Mouse (Mus musculus) R1 (cell line): ENCODE measurements around the gene Dusp7.

Experiments used
- DNase-seq: peaks from one replicate; pipeline ENCODE4 v3.0.0-alpha.2; 2018; ENCODE audit warnings: low read depth, low spot score

The Dusp7 gene

DNA sequence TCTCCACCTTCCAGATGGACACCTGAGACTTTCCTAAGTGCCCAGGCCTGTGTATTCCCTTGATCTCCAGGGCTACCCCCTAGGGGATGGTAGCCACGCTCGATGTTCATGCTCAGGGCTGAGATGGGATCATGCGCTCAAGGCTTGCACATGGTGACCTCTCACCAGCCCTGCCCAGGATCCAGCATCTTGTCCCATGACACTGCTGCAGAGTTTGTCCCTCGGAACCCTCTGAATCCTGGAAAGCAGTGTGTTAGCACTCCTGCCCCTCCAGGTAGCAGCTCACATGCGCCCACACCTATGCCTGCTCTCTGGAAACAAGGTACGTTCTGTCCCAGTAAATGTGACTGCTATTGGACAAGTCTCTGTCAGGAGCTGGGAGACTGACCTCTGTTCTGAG is 13.6 kb upstream of the Dusp7 start:
- no peak for DNase-seq

DNA sequence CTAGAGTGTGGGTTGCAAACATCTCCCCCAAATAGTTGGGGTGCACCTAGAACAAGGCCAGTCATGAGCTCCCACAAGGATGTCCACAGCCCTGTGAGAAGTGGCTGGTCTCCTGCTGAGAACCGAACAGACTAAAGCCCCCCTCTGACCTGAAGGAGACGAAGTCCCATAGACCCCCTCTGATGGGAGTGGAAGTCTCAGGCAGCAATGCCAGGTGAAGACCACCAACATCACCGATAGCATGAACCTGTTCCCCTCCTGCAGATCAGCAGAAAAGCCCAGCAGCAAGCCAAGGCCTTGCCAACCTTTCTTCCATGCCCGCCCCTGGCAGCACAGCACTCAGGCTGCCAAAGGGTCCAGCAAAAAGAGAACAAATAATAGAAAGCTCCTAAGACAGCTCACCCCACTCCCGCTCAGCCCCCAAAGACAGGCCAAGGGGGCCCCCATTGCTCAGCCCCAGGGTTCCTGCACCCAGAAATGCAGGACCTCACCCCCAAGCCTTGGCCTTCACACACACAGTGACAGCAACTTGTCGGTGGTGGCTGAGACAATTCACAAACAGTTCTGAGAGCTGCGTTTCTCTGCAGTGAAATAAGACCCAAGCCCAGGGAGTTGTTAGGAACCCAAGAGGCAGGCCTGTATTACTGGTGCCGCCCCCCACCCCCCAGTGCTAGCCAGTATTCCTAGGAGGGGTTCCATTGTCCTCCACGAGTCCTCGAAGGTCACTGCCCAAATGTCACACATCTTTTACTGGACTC is 13.0 kb upstream of the Dusp7 start:
- DNase-seq, result no peak

DNA sequence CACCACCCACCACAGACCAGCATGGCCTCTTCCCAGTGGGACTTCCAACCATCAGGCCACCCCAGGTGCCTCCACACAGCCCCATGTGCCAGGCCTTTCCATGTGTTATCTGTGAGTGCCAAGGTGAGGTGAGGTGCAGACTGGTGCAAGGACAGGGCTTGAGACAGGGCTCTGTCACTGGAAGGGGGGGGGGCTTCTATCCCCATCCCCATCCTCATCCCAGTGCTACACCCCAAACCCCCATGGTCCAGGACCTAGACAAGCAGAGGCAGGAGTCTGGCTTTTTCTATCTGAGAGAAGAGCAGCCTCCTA is 12.5 kb upstream of the Dusp7 start:
- no peak for DNase-seq

- no peak for DNase-seq
Observed at GRCm38 (mm10) chr9:106356323-106356844, 12.0 kb upstream of the Dusp7 start.

- DNase-seq, result no peak
Observed at GRCm38 (mm10) chr9:106357167-106357566, 11.3 kb upstream of the Dusp7 start.

DNA sequence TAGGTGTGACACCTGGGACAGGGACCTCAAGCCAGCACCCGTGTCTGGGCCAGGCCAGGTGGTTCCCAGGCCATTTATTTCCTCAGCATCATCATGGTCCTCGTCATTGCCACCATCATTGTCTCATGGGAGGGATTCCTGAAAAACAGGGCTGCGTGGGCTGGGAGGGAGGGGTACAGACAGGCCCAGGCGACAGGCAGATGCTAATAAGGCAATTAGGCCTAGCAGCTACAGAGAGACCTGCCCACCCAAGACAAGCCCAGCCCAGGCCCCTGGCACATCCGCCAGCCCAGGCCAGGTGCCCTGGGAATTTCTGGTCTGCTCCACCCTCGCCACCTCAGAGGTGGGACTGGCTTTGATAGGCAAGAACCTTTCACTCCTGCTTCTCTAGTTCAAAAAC is 9.1 kb upstream of the Dusp7 start:
- no peak for DNase-seq

DNA sequence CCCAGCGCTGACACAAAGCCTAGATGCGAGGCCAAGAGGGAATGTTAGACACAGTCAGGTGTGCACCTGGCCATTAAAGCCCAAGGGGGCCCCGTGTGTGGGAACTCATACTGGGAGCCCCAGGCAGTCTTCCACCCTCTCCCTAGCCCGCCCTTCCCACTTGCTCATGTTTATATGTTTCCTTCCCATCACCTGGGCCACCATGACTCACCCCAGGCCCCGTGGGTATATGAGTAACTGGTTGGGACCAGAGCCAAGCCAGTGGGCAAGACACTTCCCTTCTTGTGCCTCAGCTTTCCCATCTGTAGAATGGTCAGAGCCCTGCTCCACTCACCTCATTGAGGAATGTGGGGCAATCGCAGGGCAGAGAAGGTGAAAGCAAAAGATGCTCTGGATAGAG is 7.3 kb upstream of the Dusp7 start:
- DNase-seq, result no peak

GRCm38 (mm10) chr9:106365333-106365732 is 3.1 kb upstream of the Dusp7 start:
- DNase-seq, result no peak

- DNase-seq, result no peak
Observed at GRCm38 (mm10) chr9:106366188-106366587, 2.2 kb upstream of the Dusp7 start.

DNA sequence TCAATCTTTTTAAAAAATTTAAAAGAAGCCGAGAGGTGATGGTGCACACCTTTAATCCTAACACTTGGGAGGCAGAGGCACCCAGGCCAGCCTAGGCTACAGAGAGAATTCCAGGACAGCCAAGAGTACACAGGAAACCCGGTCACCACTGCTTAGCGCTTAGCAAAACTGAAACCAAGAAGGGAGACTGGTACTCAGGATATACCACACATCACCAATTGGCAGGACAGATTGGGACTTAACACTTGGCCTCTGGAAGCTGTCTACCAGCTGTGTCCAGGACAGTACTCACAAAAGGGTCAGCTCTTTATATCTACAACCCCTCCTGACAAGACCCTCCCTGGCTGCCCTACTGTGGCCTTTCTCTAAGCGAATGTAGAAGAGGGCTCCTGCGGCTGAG is 1.4 kb upstream of the Dusp7 start:
- DNase-seq, result no peak

DNA sequence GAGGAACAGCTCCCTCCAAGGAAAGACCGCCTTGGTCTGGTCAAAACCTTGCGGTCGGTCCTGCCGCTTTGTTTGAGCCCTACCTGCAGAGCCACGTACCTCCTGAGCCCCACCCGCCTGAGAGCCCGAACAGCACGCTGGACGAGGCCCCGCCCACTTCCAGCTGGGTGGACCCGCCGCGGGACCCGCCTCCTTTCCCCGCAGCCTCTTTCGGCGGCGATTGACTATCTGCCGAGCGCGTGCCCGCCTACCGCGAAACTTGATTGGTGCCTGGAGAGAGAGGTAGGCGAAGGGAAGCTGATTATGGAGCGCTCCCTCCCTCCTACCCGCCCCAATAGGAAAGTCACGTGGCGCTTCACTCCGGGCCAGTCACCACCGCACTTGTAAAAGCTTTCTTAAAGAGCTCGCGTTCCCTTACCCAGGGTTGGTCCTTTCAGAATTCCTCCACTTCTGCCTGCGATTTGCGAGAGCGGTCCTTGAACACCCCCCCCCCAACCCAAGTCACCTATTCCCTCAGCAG is 780 bp upstream of the Dusp7 start:
- DNase-seq, result peak; percentile 99

GRCm38 (mm10) chr9:106368831-106369501 is 534 bp downstream of the Dusp7 start:
- peak; percentile 69 for DNase-seq

DNA sequence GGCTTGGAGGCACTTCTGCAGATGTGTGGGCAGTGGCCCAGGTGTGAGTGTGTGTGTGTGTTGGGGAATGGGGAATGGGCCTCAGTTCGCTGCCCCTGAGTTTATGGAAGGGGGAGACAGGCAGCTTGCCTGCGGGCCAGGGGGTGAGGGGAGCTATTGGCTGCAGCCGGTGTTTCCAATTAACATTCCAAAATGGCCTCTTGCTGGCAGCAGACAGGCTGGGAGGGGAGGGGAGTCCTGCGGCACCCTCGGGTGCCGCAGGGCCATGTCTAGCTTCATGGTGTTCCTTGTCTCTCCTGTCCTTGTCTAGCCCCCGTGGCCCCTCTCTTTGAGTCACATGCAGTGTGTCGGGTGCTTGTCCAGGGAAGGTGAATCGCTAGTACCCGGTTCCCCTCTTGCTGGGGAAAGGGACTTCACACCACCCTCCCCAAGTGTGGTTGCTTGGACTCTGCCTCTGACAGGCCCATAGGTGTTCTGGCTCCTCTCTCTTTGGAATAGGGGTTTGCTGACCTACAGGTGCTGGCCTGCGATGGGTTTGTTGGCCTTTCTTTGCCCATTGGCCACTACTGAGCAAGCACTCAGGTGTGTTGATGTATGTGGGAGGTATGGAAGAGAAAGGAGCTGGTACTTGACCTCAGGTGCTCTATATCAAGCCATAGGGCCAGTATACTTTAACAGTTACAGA is 1.5 kb downstream of the Dusp7 start:
- no peak for DNase-seq

DNA sequence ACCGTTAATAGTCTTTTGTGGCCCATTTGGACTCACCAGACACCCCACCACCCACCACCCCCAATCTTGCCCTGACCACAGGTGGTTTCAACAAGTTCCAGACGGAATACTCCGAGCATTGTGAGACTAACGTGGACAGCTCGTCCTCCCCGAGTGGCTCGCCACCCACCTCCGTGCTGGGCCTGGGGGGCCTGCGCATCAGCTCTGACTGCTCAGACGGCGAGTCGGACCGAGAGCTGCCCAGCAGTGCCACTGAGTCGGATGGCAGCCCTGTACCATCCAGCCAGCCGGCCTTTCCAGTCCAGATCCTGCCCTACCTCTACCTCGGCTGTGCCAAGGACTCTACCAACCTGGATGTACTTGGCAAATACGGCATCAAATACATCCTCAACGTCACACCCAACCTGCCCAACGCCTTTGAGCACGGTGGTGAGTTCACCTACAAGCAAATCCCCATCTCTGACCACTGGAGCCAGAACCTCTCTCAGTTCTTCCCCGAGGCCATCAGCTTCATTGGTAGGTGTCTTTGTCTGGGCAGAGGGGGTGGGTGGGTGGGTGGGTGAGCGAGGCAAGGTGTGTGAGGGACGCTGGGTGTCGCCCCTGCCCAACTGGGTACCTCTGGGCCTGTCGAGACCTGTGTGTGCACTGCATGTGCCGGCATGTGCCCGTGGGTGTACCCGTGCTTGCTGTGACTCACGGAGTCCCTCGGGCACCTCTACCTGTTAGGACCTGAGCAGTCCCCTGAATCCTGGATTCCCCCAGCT is 2.4 kb downstream of the Dusp7 start:
- DNase-seq, result no peak

GRCm38 (mm10) chr9:106371384-106371671 is 2.9 kb downstream of the Dusp7 start:
- DNase-seq, result no peak

GRCm38 (mm10) chr9:106371776-106372175 is 3.3 kb downstream of the Dusp7 start:
- DNase-seq, result no peak

DNA sequence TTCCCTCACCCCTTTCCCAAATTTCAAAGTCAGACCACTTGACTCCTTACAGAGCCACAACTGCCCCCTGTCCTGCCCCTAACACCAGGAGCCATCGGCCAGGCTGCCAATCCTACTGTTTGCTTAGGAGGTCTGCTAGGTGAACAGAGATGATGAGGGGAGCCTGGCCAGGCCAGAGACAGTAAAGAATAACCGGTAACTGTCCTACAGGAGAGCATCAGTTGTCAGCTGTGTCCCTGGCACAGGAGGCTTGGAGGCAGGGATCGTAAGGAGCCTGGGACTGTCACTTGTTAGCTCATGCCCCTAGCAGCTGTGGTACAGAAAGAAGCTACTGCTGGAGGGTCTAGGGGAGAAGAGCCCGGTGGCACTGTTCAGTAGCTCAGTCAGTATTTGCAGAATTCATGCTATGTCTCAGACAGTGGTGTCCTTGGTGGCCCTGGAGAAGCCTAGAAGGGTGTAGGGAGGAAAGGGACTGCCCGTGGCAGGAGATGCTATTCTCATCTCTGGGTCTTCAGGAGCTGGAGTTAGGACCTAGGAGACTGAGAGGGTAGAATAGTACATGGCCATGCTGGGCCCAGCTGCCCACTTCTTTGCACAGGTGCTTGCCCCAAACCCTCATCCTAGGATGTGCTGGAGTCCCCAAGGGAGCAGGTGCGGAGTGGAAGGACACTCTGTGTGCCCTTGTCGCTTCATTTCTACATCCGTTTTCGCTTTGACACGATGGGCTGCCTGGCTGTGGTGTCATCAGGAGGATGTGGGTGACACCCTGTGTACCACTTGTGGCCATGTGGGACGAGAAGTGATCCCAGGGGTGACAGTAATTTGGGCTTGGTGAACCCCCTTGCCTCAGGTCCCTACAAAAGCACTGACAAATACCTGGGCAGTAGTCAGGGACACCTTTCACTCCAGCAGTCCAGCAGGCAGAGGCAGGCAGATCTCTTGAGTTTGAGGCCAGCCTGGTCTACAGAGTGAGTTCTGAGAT is 4.3 kb downstream of the Dusp7 start:
- no peak for DNase-seq

- DNase-seq, result no peak
Observed at GRCm38 (mm10) chr9:106373973-106374372, 5.5 kb downstream of the Dusp7 start.

DNA sequence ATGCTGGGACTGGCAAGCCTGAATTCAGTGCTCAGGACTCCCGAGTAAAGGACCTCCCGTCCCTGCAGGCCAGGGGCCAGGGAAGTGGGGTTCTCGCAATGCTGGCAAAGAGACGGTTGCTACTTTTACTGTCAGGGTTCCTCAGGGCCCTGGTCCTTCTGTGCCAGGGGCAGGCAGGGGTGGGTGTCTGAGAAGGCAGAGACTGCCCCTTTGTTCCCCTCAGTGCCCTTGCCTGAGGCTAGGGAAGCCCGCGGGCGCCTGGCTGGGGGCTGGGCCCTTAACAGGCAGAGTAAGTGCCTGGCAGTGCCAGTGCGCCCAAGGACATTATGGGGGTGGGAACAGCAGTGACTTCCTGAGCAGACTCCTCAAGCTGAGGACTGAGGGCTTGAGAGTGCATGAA is 8.8 kb downstream of the Dusp7 start:
- no peak for DNase-seq

GRCm38 (mm10) chr9:106378045-106378444 is 9.6 kb downstream of the Dusp7 start:
- DNase-seq, result no peak

GRCm38 (mm10) chr9:106378753-106379152 is 10.3 kb downstream of the Dusp7 start:
- no peak for DNase-seq
